Mouse (Mus musculus) liver, adult 2 months (tissue): ENCODE results near the gene Spag16. TPM values are rescaled to one million over a fixed set of nuclear protein-coding genes. Genes with fewer than 3 reads are reported as not detected.
A peak's percentile ranks its signal among the peaks of the same experiment; 100 is the strongest.

Experiments
- DNase-seq: peaks from one replicate; pipeline ENCODE4 v3.0.0-alpha.2; 2011; ENCODE audit warnings: low read depth, low spot score; ENCODE audit errors: extremely low read depth
- H3K27ac ChIP-seq: fragments of 200-500 bp; replicated peaks from 2 replicates; pipeline ENCODE4 v1.5.1; 2012; ENCODE audit warnings: low read depth, mild to moderate bottlenecking, control low read depth, inconsistent platforms, low read length; ENCODE audit not compliant: insufficient read depth
- H3K27me3 ChIP-seq: fragments of 200-500 bp; 2 replicates; pipeline ENCODE4 v1.6.1; 2012; ENCODE audit warnings: mild to moderate bottlenecking, moderate library complexity, low read length, inconsistent platforms; ENCODE audit not compliant: control insufficient read depth, insufficient read depth
- H3K36me3 ChIP-seq: fragments of 200-500 bp; 2 replicates; pipeline ENCODE4 v1.6.1; 2012; ENCODE audit warnings: low read length, inconsistent platforms; ENCODE audit not compliant: control insufficient read depth, insufficient read depth
- H3K4me1 ChIP-seq: fragments of 200-500 bp; 2 replicates; pipeline ENCODE4 v1.6.1; 2011; ENCODE audit warnings: low read length; ENCODE audit not compliant: control insufficient read depth, insufficient read depth
- H3K4me3 ChIP-seq: fragments of 200-500 bp; 2 replicates; pipeline ENCODE4 v1.5.1; 2011; ENCODE audit warnings: low read depth, mild to moderate bottlenecking, control low read depth, low read length, moderate library complexity; ENCODE audit not compliant: insufficient read depth
- H3K79me2 ChIP-seq: fragments of 200-500 bp; 2 replicates; pipeline ENCODE4 v1.6.1; 2012; ENCODE audit warnings: inconsistent platforms, mild to moderate bottlenecking, low read length, moderate library complexity; ENCODE audit not compliant: control insufficient read depth, insufficient read depth
- H3K9ac ChIP-seq: fragments of 200-500 bp; 2 replicates; pipeline ENCODE4 v1.6.1; 2012; ENCODE audit warnings: low read depth, mild to moderate bottlenecking, control low read depth, inconsistent platforms, low read length
- CTCF ChIP-seq: fragments of 200-500 bp; IDR thresholded peaks from 2 replicates; pipeline ENCODE4 v1.5.1; 2011; ENCODE audit warnings: low read depth, low read length, control low read depth
- POLR2A ChIP-seq: fragments of 200-500 bp; IDR thresholded peaks from 2 replicates; pipeline ENCODE4 v1.6.1; 2011; ENCODE audit warnings: low read length, control low read depth; ENCODE audit not compliant: insufficient read depth; ENCODE audit errors: extremely low read depth
- WGBS: fragments of 180-500 bp; shearing (Covaris S2); methylation state at CpG from one replicate; pipeline ENCODE4 v1.1.7; 2018; 5-methylcytosine and 5-hydroxymethylcytosine counted together
- polyA plus RNA-seq: library from polyadenylated mRNA; depleted of rRNA; stranded (reverse); fragments of >200 nt; gene quantifications from 2 replicates; pipeline ENCODE4 v1.2.3, GENCODE M21; 2012
- total RNA-seq: library from RNA; depleted of rRNA; stranded (reverse); fragments of >200 nt; gene quantifications from 2 replicates; pipeline ENCODE4 v1.2.3, GENCODE M21; 2014

Gene Spag16
- total and polyA plus RNA-seq, 2 experiments = not detected

GRCm38 (mm10) chr1:70067404-70067803 is 240.6 kb downstream of the Spag16 start:
- WGBS = 58% methylated on average over 1 of the region's 1 CpGs
- no peaks in the 10 kb centered on the region for H3K36me3 ChIP-seq
- no peak for DNase-seq
- H3K27me3 ChIP-seq = no peaks in the 10 kb centered on the region
- H3K9ac ChIP-seq = no peak overlapping the region
- H3K4me1 ChIP-seq = no peaks in the 10 kb centered on the region
- no peak overlapping the region for H3K4me3 ChIP-seq
- H3K27ac ChIP-seq = no peak overlapping the region
- TF ChIP-seq POLR2A = no peak
- TF ChIP-seq CTCF = no peak
- H3K79me2 ChIP-seq = no peaks in the 10 kb centered on the region

GRCm38 (mm10) chr1:70073440-70073839 is 246.7 kb downstream of the Spag16 start:
- H3K79me2 ChIP-seq = no peaks in the 10 kb centered on the region
- no peaks in the 10 kb centered on the region for H3K4me1 ChIP-seq
- TF ChIP-seq CTCF (no peak), POLR2A (no peak)
- no peaks in the 10 kb centered on the region for H3K27me3 ChIP-seq
- H3K27ac ChIP-seq = no peak overlapping the region
- DNase-seq = no peak
- no peaks in the 10 kb centered on the region for H3K36me3 ChIP-seq
- WGBS = 77% methylated on average over 6 of the region's 6 CpGs
- H3K4me3 ChIP-seq = no peak overlapping the region
- no peak overlapping the region for H3K9ac ChIP-seq

GRCm38 (mm10) chr1:70078806-70079205 is 252.0 kb downstream of the Spag16 start:
- no peak for TF ChIP-seq CTCF
- TF ChIP-seq POLR2A = no peak
- Histone ChIP-seq H3K27ac (no peak overlapping the region), H3K36me3 (no peaks in the 10 kb centered on the region), H3K4me3 (no peak overlapping the region), H3K79me2 (no peaks in the 10 kb centered on the region), H3K9ac (no peak overlapping the region), H3K4me1 (0 out of 2 replicates have a peak, but pooled peaks cover 3% of the 10 kb centered on the region), H3K27me3 (no peaks in the 10 kb centered on the region)
- DNase-seq = peak; percentile 9
- WGBS = 68% methylated on average over 6 of the region's 6 CpGs

- WGBS = 75% methylated on average over 7 of the region's 7 CpGs
- Histone ChIP-seq H3K4me3 (no peak overlapping the region), H3K36me3 (no peaks in the 10 kb centered on the region), H3K9ac (no peak overlapping the region), H3K27me3 (no peaks in the 10 kb centered on the region), H3K4me1 (0 out of 2 replicates have a peak, but pooled peaks cover 3% of the 10 kb centered on the region), H3K27ac (no peak overlapping the region), H3K79me2 (no peaks in the 10 kb centered on the region)
- DNase-seq = no peak
- TF ChIP-seq CTCF (no peak), POLR2A (no peak)
Observed at GRCm38 (mm10) chr1:70082208-70082878, 255.6 kb downstream of the Spag16 start.

GRCm38 (mm10) chr1:70104683-70105082 is 277.9 kb downstream of the Spag16 start:
- DNase-seq = no peak
- no peaks in the 10 kb centered on the region for H3K27me3 ChIP-seq
- no peaks in the 10 kb centered on the region for H3K36me3 ChIP-seq
- no peak for TF ChIP-seq CTCF
- TF ChIP-seq POLR2A = no peak
- 84% methylated on average over 8 of the region's 8 CpGs for WGBS
- no peak overlapping the region for H3K9ac ChIP-seq
- no peak overlapping the region for H3K4me3 ChIP-seq
- no peak overlapping the region for H3K27ac ChIP-seq
- no peaks in the 10 kb centered on the region for H3K4me1 ChIP-seq
- H3K79me2 ChIP-seq = no peaks in the 10 kb centered on the region

GRCm38 (mm10) chr1:70116212-70116982 is 289.6 kb downstream of the Spag16 start:
- Histone ChIP-seq H3K27ac (no peak overlapping the region), H3K79me2 (no peaks in the 10 kb centered on the region), H3K9ac (no peak overlapping the region), H3K36me3 (no peaks in the 10 kb centered on the region), H3K4me3 (no peak overlapping the region), H3K27me3 (no peaks in the 10 kb centered on the region), H3K4me1 (no peaks in the 10 kb centered on the region)
- TF ChIP-seq CTCF = no peak
- DNase-seq = no peak
- WGBS = 74% methylated on average over 4 of the region's 4 CpGs
